Mouse (Mus musculus): ENCODE results near the gene Naa25. TPM values are rescaled to one million over a fixed set of nuclear protein-coding genes. Genes with fewer than 3 reads are reported as not detected.
A peak's percentile ranks its signal among the peaks of the same experiment; 100 is the strongest.

Naa25 gene
- polyA plus RNA-seq, 1 experiment from 2014 or later, result 44.5 TPM

- peaks cover 27% of the 10 kb centered on the region for H3K4me1 ChIP-seq
- H3K9ac ChIP-seq, result peak overlapping the region; percentile 90
- peak overlapping the region; percentile 85 for H3K4me2 ChIP-seq
- H3K9me3 ChIP-seq (replicated peaks), result no peaks in the 10 kb centered on the region
- peak; percentile 79 for ATAC-seq (replicated peaks; ENCODE audit: low FRiP score)
- no peaks in the 10 kb centered on the region for H3K27me3 ChIP-seq
- peak overlapping the region; percentile 93 for H3K27ac ChIP-seq
- peak overlapping the region; percentile 99 for H3K4me3 ChIP-seq (replicated peaks)
- under 1% methylated on average over 67 of the region's 67 CpGs for WGBS
- peaks cover 19% of the 10 kb centered on the region; the same call in 1 of the 2 replicates for H3K36me3 ChIP-seq
These were observed 619 bp downstream of the Naa25 start for GRCm38 (mm10) chr5:121398146-121398964.

GRCm38 (mm10) chr5:121398965-121399462 lies 1.3 kb downstream of the Naa25 start:
- Histone ChIP-seq H3K4me2 (peak overlapping the region; percentile 85), H3K9me3 (replicated peaks) (no peaks in the 10 kb centered on the region), H3K4me3 (replicated peaks) (peak overlapping the region; percentile 99), H3K27ac (no peak overlapping the region), H3K36me3 (peaks cover 24% of the 10 kb centered on the region), H3K4me1 (peaks cover 27% of the 10 kb centered on the region), H3K27me3 (no peaks in the 10 kb centered on the region), H3K9ac (peak overlapping the region; percentile 90)
- 53% methylated on average over 9 of the region's 9 CpGs for WGBS
- ATAC-seq (replicated peaks; ENCODE audit: low FRiP score), result no peak

GRCm38 (mm10) chr5:121399540-121399939 lies 1.8 kb downstream of the Naa25 start:
- Histone ChIP-seq H3K27ac (no peak overlapping the region), H3K36me3 (peaks cover 25% of the 10 kb centered on the region), H3K4me3 (replicated peaks) (peak overlapping the region; percentile 99), H3K9me3 (replicated peaks) (no peaks in the 10 kb centered on the region), H3K9ac (no peak overlapping the region; the same call in 1 of the 2 replicates), H3K4me1 (peaks cover 27% of the 10 kb centered on the region), H3K27me3 (no peaks in the 10 kb centered on the region), H3K4me2 (peak overlapping the region; percentile 85)
- WGBS, result 89% methylated on average over 5 of the region's 5 CpGs
- ATAC-seq (replicated peaks; ENCODE audit: low FRiP score), result no peak

GRCm38 (mm10) chr5:121400064-121400463 lies 2.3 kb downstream of the Naa25 start:
- Histone ChIP-seq H3K4me2 (no peak overlapping the region), H3K9me3 (replicated peaks) (no peaks in the 10 kb centered on the region), H3K9ac (no peak overlapping the region), H3K27ac (no peak overlapping the region), H3K27me3 (no peaks in the 10 kb centered on the region), H3K36me3 (peaks cover 25% of the 10 kb centered on the region), H3K4me1 (peaks cover 27% of the 10 kb centered on the region), H3K4me3 (replicated peaks) (no peak overlapping the region)
- 48% methylated on average over 5 of the region's 5 CpGs for WGBS
- ATAC-seq (replicated peaks; ENCODE audit: low FRiP score), result no peak

GRCm38 (mm10) chr5:121400849-121401248 lies 3.1 kb downstream of the Naa25 start:
- Histone ChIP-seq H3K9ac (no peak overlapping the region), H3K36me3 (peaks cover 30% of the 10 kb centered on the region), H3K4me1 (peaks cover 27% of the 10 kb centered on the region), H3K4me3 (replicated peaks) (no peak overlapping the region), H3K9me3 (replicated peaks) (no peaks in the 10 kb centered on the region), H3K27ac (no peak overlapping the region), H3K4me2 (no peak overlapping the region), H3K27me3 (no peaks in the 10 kb centered on the region)
- WGBS, result 82% methylated on average over 5 of the region's 5 CpGs
- no peak for ATAC-seq (replicated peaks; ENCODE audit: low FRiP score)

GRCm38 (mm10) chr5:121407856-121408255 lies 10.1 kb downstream of the Naa25 start:
- Histone ChIP-seq H3K27me3 (no peaks in the 10 kb centered on the region), H3K9ac (no peak overlapping the region), H3K4me1 (no peaks in the 10 kb centered on the region), H3K27ac (no peak overlapping the region), H3K4me3 (replicated peaks) (no peak overlapping the region), H3K36me3 (peaks cover 79% of the 10 kb centered on the region), H3K4me2 (no peak overlapping the region), H3K9me3 (replicated peaks) (no peaks in the 10 kb centered on the region)
- no peak for ATAC-seq (replicated peaks; ENCODE audit: low FRiP score)
- 87% methylated on average over 8 of the region's 8 CpGs for WGBS

GRCm38 (mm10) chr5:121410975-121411374 lies 13.2 kb downstream of the Naa25 start:
- WGBS, result 87% methylated on average over 4 of the region's 4 CpGs
- H3K9me3 ChIP-seq (replicated peaks), result no peaks in the 10 kb centered on the region
- no peak overlapping the region for H3K27ac ChIP-seq
- H3K9ac ChIP-seq, result no peak overlapping the region
- no peak overlapping the region for H3K4me2 ChIP-seq
- no peak overlapping the region for H3K4me3 ChIP-seq (replicated peaks)
- peaks cover 96% of the 10 kb centered on the region for H3K36me3 ChIP-seq
- H3K27me3 ChIP-seq, result no peaks in the 10 kb centered on the region
- H3K4me1 ChIP-seq, result no peaks in the 10 kb centered on the region
- ATAC-seq (replicated peaks; ENCODE audit: low FRiP score), result no peak

- Histone ChIP-seq H3K4me2 (no peak overlapping the region), H3K9ac (no peak overlapping the region), H3K27me3 (no peaks in the 10 kb centered on the region), H3K4me1 (no peaks in the 10 kb centered on the region), H3K9me3 (replicated peaks) (no peaks in the 10 kb centered on the region), H3K36me3 (peaks cover 100% of the 10 kb centered on the region), H3K4me3 (replicated peaks) (no peak overlapping the region), H3K27ac (no peak overlapping the region)
- ATAC-seq (replicated peaks; ENCODE audit: low FRiP score), result no peak
- WGBS, result 87% methylated on average over 9 of the region's 9 CpGs
These were observed 23.0 kb downstream of the Naa25 start for GRCm38 (mm10) chr5:121420721-121421120.

- Histone ChIP-seq H3K27ac (no peak overlapping the region), H3K4me1 (no peaks in the 10 kb centered on the region), H3K27me3 (no peaks in the 10 kb centered on the region), H3K4me2 (no peak overlapping the region), H3K36me3 (peaks cover 100% of the 10 kb centered on the region), H3K4me3 (replicated peaks) (no peak overlapping the region), H3K9me3 (replicated peaks) (no peaks in the 10 kb centered on the region), H3K9ac (no peak overlapping the region)
- ATAC-seq (replicated peaks; ENCODE audit: low FRiP score), result no peak
- 93% methylated on average over 6 of the region's 6 CpGs for whole genome bisulfite sequencing
These were observed 25.1 kb downstream of the Naa25 start for GRCm38 (mm10) chr5:121422787-121423186.

GRCm38 (mm10) chr5:121423297-121423696 lies 25.6 kb downstream of the Naa25 start:
- Histone ChIP-seq H3K4me1 (no peaks in the 10 kb centered on the region), H3K9me3 (replicated peaks) (no peaks in the 10 kb centered on the region), H3K27me3 (no peaks in the 10 kb centered on the region), H3K9ac (no peak overlapping the region), H3K27ac (no peak overlapping the region), H3K4me3 (replicated peaks) (no peak overlapping the region), H3K4me2 (no peak overlapping the region), H3K36me3 (peaks cover 100% of the 10 kb centered on the region)
- 89% methylated on average over 10 of the region's 10 CpGs for WGBS
- ATAC-seq (replicated peaks; ENCODE audit: low FRiP score), result no peak

GRCm38 (mm10) chr5:121428954-121429353 lies 31.2 kb downstream of the Naa25 start:
- H3K4me2 ChIP-seq, result no peak overlapping the region
- H3K9ac ChIP-seq, result no peak overlapping the region
- H3K27ac ChIP-seq, result no peak overlapping the region
- no peaks in the 10 kb centered on the region for H3K4me1 ChIP-seq
- peaks cover 100% of the 10 kb centered on the region for H3K36me3 ChIP-seq
- H3K9me3 ChIP-seq (replicated peaks), result no peaks in the 10 kb centered on the region
- no peak for ATAC-seq (replicated peaks; ENCODE audit: low FRiP score)
- H3K4me3 ChIP-seq (replicated peaks), result no peak overlapping the region
- H3K27me3 ChIP-seq, result no peaks in the 10 kb centered on the region
- WGBS, result 95% methylated on average over 3 of the region's 3 CpGs

GRCm38 (mm10) chr5:121438131-121438530 lies 40.4 kb downstream of the Naa25 start:
- Histone ChIP-seq H3K9me3 (replicated peaks) (no peaks in the 10 kb centered on the region), H3K27ac (no peak overlapping the region), H3K4me2 (no peak overlapping the region), H3K36me3 (peaks cover 96% of the 10 kb centered on the region), H3K27me3 (no peaks in the 10 kb centered on the region), H3K9ac (no peak overlapping the region), H3K4me3 (replicated peaks) (no peak overlapping the region), H3K4me1 (no peaks in the 10 kb centered on the region)
- no peak for ATAC-seq (replicated peaks; ENCODE audit: low FRiP score)
- 88% methylated on average over 5 of the region's 5 CpGs for WGBS

Measured in kidney, embryonic 15.5 days (tissue).